Mouse (Mus musculus) adrenal gland, postnatal 10 days (tissue): ENCODE results near the gene Mllt10. TPM values are rescaled to one million over a fixed set of nuclear protein-coding genes. Genes with fewer than 3 reads are reported as not detected.

Experiments
- DNase-seq: peaks from one replicate; pipeline ENCODE4 v3.0.0; 2021; ENCODE audit warnings: mixed read lengths
- microRNA-seq: library from miRNA; unstranded; fragments of <30 nt; microRNA quantifications from one replicate; pipeline ENCODE4 v1.2.0, GENCODE M21; 2021
- total RNA-seq, 2 experiments: library from RNA; stranded (reverse); gene quantifications; 2 replicates each; pipeline ENCODE4 v1.2.3; 2021

Gene Mllt10
- total RNA-seq, 2 experiments from 2014 or later: 35.1 to 44.5 TPM

DNA sequence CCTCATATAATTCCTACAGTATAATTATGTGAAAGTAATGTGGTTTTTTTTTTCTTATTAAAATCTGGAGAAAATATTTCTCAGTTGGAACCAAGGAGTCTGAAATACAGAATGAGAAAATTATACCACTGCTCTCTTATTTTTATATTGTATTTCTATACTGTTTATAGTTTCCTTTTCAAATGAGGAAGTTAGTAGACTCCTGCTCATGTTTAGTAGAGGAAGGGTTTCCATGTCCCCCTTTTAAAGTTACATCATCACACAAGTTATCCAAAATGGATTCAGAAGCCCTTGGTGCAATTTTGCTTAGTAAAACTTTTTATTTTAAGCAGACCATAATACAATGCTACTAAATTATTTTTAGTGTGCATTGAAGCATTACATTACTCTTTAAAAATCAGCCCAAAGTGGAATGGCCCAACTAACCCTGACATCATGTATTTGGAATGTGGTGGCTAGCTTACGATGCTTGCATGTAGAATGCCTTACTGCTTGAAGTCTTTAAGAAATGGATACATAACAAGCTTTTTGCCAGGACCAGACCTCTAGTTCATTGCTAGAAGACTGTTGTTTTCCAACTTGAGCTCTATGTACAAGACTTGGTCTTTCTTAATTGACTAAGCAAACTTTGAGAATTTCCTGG, 146.9 kb downstream of the Mllt10 start:
- no peak for DNase-seq

DNA sequence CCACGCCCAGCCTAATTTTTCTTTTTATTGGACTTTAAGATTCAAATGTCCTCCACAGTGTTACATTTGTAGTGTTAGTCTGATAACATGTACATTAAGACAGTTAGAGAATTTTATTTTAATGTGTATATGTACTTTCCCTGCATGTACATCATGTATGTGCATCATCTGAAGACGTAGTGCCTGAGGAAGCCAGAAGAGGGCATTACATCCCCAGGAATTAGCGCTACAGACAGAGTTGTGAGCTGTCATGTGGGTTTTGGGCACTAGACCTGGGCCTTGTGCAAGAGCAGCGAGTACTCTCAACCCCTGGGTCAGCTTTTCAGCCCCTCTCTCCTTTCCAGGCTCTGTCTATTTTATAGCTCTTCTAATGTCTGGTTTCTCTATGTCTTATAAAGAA, 147.9 kb downstream of the Mllt10 start:
- no peak for DNase-seq

DNA sequence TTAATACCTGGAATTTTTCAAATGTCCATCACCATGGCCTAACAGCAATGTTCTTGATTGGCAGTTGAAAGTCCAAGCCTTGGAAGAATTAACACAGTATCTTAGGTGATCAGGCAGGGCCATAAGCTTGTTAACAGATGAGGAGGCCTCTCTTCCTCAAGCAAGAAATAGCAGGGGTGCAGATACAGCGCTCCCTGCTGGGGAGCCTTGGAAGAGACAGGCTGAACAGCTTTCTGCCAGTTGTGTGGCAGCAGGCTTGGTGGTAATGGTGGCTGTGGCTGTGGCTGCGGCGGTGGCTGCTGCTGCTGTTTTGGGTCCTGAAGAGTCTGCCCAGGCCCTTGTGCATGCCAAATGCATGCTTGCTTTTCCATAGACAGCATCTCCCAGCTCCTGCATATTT, 150.1 kb downstream of the Mllt10 start:
- DNase-seq: peak; percentile 77

DNA sequence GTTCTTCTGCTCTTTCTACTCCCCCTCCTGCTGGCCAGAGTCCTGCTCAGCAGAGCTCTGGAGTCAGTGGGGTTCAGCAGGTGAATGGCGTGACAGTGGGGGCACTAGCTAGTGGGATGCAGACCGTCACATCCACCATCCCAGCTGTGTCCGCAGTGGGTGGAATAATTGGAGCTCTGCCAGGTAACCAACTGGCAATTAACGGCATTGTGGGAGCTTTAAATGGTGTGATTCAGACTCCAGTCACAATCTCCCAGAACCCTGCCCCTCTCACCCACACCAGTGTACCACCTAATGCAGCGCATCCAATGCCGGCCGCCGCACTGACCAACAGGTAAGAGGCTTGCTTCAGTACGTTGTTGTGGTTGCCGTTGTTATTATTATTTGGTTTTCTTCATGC, 151.8 kb downstream of the Mllt10 start:
- DNase-seq: no peak

DNA sequence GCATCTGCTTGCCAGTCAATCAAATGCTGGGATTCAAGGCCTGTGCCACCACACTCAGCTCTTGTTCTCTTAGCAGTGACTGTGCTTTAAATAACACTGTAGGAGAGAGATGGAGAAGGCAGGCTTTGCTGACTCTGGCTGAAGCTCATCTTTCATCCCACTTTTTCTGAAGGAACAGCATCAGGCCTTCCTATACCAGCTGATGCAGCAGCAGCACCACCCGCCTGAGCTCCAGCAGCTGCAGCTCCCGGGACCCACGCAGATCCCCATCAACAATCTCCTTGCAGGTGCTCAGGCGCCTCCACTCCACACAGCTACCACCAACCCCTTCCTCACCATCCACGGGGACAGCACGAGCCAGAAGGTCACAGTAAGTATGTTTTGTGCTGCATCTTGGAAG, 153.5 kb downstream of the Mllt10 start:
- no peak for DNase-seq

DNA sequence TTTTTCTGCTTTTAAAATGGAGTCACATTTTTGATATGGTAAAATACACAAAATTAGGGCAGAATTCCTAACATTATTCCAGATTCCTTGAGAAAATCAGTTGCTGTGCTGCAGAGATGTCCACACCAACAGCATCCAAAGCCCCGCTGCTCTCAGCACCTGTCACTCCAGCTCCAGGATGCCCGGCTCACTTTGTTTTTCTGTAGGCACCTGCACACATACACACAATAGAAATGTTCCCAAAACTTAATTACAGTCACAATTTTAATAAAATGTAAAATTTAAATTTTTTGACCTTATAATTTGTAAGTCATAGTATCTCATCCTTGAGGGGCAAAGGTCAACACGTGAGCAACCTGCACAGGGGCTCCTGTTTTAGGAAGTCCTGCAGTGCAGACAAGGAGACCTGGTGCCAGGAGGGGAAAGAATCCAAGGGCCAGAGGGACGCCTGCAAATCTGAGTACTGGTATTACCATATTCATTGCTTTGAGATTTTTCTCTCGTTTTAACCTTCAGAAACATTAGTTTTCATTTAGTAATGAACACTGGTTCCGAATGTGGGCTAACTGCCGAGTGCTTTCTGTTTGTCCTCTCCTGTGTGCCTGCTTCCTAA, 154.3 kb downstream of the Mllt10 start:
- DNase-seq: no peak

DNA sequence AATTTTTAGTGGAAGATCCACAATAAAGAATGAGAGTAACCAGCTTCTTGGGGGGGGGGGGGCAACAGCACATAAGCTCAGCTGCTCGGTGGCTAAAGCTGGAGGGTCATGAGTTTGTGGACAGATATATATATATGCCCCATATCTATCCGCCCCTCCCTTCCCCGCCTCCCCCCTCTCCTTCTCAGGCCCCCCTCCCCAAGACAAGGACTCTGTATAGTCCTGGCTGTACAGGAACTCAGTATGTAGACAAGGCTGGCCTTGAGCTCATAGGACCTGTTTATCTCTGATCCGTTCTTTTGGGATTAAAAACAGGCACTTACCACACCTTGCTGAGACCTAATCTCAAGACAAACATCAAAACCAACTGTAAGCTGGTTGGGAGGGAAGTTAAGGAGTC, 154.9 kb downstream of the Mllt10 start:
- no peak for DNase-seq

DNA sequence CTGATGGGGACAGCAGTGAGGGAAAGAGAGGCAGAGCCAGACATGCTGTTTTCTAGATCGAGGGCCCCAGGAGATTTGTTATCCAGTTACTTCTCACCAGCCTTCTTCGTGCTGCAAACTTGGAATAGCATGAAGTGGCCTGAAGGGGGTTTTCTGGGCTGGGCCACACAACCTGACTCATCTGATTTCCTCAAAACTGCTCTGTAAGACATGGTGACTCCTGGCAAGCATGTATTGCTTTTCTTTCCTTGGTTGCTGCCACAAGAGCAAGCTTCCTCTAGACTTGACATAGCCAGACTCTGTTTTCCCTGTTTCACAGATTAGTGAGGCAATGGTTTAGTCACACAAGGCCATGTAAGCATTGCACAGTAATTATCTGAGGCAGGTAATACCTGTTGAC, 159.0 kb downstream of the Mllt10 start:
- no peak for DNase-seq

DNA sequence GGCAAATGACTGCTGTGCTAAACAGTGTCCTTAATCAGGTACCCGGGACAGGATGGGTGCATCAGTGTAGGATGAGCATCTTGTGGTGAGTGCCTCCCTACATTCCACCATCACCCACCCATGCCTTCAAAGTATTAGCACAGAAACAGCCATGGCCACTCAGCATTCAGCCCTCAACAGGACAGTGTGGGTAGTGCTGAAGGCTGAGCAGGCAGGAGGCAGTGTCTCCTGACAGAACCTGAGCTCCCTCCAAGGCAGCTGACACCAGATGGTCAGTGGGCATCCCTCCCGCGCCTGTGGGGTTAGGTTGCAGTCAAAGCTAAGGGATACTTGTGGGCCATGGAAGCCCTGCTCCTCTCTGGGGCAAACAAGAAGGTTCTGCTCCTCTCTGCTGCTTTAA, 162.8 kb downstream of the Mllt10 start:
- DNase-seq: no peak

DNA sequence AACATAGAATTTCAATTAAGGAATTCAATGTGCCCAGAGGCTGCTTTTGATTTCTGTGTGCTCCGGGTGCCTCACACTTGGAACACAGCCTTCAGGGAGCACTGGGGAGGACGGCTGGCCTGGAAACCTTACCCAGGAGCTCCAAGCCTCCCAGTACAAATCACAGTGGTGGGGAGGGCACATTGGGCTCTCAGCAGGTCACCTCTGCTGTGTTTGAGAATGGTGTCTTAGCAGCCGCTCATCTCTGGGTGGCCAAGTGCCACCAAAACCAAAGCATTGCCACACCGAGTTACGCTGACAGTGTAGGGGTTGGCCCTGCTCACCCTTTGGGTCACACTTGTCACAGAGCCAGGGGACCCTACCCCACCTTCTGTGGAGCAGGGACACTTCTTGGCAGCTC, 163.5 kb downstream of the Mllt10 start:
- no peak for DNase-seq

DNA sequence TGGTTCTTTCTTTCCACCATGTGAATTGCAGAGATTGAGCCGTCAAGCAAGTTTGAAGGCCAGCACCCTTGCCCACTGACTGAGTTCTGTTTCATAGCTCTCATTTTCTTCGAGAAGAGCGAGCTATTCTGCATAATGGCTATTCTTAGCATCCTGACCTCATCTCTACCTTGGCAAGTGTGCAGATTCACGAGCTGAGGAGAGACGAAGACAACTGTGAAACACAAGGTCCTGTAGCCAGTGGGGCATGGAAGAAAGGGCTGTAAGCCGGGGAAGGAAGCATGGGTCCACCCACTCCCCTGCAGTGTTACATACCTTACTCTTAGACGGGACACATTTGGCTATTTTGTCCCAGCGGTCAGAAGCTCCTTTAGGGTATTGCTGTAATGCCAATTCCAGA, 164.1 kb downstream of the Mllt10 start:
- DNase-seq: no peak

DNA sequence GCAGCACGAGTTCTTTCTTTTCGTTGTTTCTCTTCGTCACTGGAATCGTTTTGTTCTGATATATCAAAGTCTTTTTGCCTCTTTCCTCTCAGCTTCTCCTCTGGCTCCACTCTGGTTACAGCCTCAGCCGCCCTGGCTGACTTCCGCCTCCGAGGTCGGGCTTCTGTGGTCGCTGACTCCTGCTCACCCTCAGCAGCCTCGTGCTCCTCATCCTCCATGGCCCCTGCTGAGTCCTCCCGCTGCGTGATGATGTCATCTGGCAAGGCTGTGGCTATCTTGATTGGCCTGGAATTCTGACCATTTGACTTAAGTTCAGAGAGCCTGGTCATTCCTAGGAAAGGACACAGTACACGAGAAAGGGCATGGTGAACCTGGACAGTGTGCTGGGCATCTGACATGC, 164.5 kb downstream of the Mllt10 start:
- no peak for DNase-seq

DNA sequence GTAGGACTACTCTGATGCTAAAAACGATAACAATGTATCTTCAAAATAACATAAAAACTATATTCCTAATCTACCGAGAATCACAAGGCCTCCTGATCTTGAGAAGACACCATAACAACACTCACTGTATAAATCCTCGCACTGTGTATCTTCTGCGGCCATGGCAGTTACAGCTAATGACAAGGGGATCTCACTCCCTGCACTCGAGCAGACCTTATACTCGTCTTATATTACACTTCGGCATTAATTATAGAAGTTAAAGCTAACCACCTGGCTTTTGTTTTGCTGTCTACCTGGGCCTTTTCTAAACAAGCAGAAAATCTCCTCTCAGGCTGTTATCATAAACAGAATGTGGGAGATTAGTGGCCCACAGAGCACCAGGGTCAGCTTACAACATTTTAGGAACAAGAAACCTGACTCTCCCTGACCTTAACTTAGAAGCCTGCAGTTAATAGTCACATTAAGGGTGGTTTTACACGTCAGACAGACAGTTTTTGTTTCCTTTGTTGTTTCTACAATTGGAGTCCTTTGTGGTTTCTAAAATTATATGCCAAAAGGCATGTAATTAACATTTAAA, 173.5 kb downstream of the Mllt10 start:
- no peak for DNase-seq

DNA sequence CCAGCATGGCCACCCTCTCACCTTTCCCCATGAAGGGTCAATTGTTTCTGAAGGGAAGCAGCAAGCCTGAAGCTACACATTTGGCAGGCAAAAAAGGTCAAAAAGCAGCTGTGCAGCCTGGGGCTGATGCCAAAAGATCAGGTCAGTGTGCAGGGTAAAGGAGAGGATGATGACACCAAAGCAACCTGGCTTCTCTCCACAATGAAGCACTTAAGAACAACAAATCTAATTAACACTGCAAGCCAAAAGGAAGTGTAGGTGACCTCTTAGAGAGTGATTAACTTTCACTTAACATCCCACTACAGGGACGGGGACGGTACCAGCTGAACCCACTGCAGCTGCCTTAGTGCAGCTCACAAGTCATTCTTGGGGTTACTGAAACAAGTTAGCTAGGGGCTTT, 174.2 kb downstream of the Mllt10 start:
- peak; percentile 62 for DNase-seq

DNA sequence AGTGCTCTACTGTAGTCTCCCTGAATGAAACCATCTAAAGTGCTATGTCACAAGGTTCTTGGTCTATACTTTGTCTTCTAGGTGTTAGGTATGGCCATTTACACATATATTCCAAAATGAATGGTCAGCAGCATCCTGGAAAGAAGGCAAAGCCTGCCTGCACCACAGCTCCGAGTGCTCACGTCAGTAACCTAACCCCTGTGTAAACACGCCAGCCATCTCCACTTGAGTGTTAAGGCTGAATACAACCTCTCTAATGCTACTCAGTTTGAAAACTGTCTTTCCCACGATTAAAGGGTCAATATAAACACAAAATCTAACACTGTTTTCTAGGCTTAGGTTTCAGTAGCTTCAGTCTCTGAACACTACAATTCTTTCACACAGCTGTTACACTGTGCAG, 176.1 kb downstream of the Mllt10 start:
- no peak for DNase-seq

DNA sequence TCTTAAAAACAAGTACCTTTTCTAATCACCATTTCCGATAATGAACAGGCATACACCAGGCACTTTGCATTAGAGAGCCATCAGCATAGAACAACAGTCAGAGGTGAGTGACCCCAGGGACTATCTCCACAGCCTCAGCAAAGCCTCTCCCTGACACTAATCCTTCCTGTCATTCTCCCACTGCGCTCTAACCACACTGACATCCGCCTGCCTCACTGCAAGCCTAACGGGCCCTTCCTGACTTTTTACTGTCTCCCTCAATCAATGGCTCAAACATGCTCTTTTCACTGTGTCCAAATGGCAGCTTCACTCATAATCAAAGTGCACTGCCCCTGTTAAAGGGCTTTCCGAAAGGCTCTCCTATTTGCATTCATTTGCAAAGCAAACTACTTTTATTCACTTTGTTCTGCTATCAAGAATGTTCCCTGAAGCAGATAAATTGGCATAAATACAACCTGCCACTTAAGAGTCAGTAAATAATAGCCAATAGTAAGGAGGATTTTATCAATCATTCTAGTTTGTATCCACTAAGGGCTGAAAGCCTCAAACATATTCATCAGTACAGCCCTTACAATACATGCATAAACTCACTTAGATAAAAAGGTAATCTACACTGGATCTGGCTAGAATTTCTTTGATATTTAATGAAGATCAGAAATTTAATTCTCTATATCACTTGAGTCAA, 178.0 kb downstream of the Mllt10 start:
- DNase-seq: no peak

DNA sequence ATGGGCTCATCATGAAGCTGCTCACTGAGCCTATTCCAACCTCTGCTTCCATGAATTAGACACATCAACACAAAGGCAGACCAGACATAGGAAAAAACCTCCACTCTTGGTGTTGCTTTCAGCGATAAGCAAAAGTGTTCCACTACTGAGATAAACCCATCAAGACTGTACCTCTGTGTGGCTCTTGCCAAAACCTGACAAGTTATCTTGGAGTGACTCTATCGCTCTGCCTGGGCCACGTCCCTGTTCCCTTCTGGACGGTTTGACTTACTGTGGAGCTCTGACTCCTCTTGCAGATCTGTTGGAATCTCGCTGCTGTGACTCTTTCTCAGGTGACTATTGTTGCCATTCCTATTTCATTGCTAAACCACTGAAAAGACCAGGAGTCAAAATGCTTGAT, 180.5 kb downstream of the Mllt10 start:
- no peak for DNase-seq

DNA sequence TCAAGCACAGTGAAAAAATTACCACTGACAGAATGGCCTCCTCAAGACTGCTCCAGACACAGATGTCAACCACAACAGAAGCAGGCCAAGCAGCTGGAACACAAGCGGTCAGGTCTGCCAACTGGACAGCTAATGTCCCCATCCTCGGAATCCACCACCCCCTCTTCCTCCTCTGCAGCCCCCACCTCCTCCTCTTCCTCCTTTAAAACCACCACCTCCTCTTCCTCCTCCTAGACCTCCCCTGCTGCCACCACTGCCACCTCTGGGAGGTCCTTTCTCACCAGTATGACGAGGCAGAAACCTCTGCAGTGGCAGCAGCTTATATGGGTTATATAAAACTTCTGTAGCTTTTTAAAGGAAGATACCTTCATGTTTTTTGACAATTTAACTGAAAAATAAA, 194.2 kb downstream of the Mllt10 start:
- no peak for DNase-seq

Small RNA genes within 50 kb of the gene (microRNA-seq; reads per million reads assigned to microRNA genes)
- gene Gm23638: not detected
- 5.5 reads per million, percentile 5 among the genes with 10 or more reads in this experiment for gene Mir7655

Other genes with a start within 250 kb of the Mllt10 start
- gene H2al2a, start 58.3 kb upstream of the Mllt10 start, total RNA-seq: not detected
- gene A930004D18Rik, start 17.5 kb upstream of the Mllt10 start, total RNA-seq: 1 to 10 TPM; 2.3 to 6.1 TPM
- gene Skida1, start 6.2 kb upstream of the Mllt10 start, total RNA-seq: 1 to 10 TPM; 3.5 to 4.9 TPM